Mouse (Mus musculus) lung, postnatal 0 days (tissue): ENCODE measurements around the gene Gadd45g. TPM values are rescaled to one million over a fixed set of nuclear protein-coding genes. Genes with fewer than 3 reads are reported as not detected.
"Not testable (repeated sequence)": the region's sequence is repeated elsewhere in the genome, so short reads cannot be mapped to it uniquely, and the experiment has no call there.

ENCODE experiments used
- ATAC-seq: fragments of 200-750 bp; cut with Nextera tagmentation; 2 replicates; pipeline ENCODE4 v1.8.0; 2017; ENCODE audit warnings: moderate library complexity
- DNase-seq: peaks from one replicate; pipeline ENCODE4 v3.0.0-alpha.2; 2016; ENCODE audit warnings: low spot score
- H3K27ac ChIP-seq: fragments of 300-500 bp; sonication (generic); 2 replicates; pipeline ENCODE4 v1.5.1; 2014; ENCODE audit warnings: antibody characterized with exemption, mild to moderate bottlenecking, low read length, mixed read lengths
- H3K27me3 ChIP-seq: fragments of 300-500 bp; sonication (generic); replicated peaks from 2 replicates; pipeline ENCODE4 v1.6.1; 2014; ENCODE audit warnings: low read length, mixed read lengths; ENCODE audit not compliant: insufficient read depth
- H3K36me3 ChIP-seq: fragments of 300-500 bp; sonication (generic); 2 replicates; pipeline ENCODE4 v1.6.1; 2014; ENCODE audit warnings: low read length, mixed read lengths; ENCODE audit not compliant: insufficient read depth
- H3K4me1 ChIP-seq: fragments of 300-500 bp; sonication (generic); 2 replicates; pipeline ENCODE4 v1.6.1; 2014; ENCODE audit warnings: antibody characterized with exemption, low read depth, low read length, mixed read lengths; ENCODE audit not compliant: insufficient read depth
- H3K4me2 ChIP-seq: fragments of 300-500 bp; sonication (generic); replicated peaks from 2 replicates; pipeline ENCODE4 v1.6.1; 2014; ENCODE audit warnings: low read depth, mild to moderate bottlenecking, low read length, moderate library complexity, mixed read lengths
- H3K4me3 ChIP-seq: fragments of 300-500 bp; sonication (generic); 2 replicates; pipeline ENCODE4 v1.5.1; 2014; ENCODE audit warnings: low read depth, low read length
- H3K9ac ChIP-seq: fragments of 300-500 bp; sonication (generic); replicated peaks from 2 replicates; pipeline ENCODE4 v1.6.1; 2014; ENCODE audit warnings: low read depth, mild to moderate bottlenecking
- H3K9me3 ChIP-seq: fragments of 300-500 bp; sonication (generic); 2 replicates; pipeline ENCODE4 v1.6.1; 2016; ENCODE audit warnings: low read length, mixed read lengths
- CTCF ChIP-seq: IDR thresholded peaks from 2 replicates; pipeline ENCODE4 v1.5.1; 2016; ENCODE audit warnings: antibody characterized with exemption, mild to moderate bottlenecking
- EP300 ChIP-seq: IDR thresholded peaks from 2 replicates; pipeline ENCODE4 v1.6.1; 2016; ENCODE audit warnings: antibody characterized with exemption, mild to moderate bottlenecking, control low read depth
- WGBS: fragments of 180-500 bp; shearing (Covaris S2); extraction: QIAGEN DNeasy Blood & Tissue Kit; methylation state at CpG from one replicate; pipeline ENCODE4 v1.1.7; 2014; 5-methylcytosine and 5-hydroxymethylcytosine counted together
- polyA plus RNA-seq: library from polyadenylated mRNA; unstranded; fragments of >200 nt; fragmentation: Nextera tagmentation; extraction: Ambion mirVana; gene quantifications from 2 replicates; pipeline ENCODE4 v1.2.1, GENCODE M21; 2015

Gene Gadd45g
- polyA plus RNA-seq, 1 experiment from 2014 or later, result 54.7 TPM

GRCm38 (mm10) chr13:51832491-51832890 lies 14.0 kb upstream of the Gadd45g start:
- no peak overlapping the region for H3K9ac ChIP-seq
- no peaks in the 10 kb centered on the region for H3K27me3 ChIP-seq
- no peak overlapping the region for H3K27ac ChIP-seq
- no peaks in the 10 kb centered on the region for H3K36me3 ChIP-seq
- 86% methylated on average over 6 of the region's 6 CpGs for WGBS
- 0 out of 2 replicates have a peak, but pooled peaks have one; percentile 3 for TF ChIP-seq CTCF
- TF ChIP-seq EP300, result no peak
- no peak overlapping the region for H3K4me2 ChIP-seq
- no peak overlapping the region for H3K4me3 ChIP-seq
- H3K9me3 ChIP-seq, result no peaks in the 10 kb centered on the region
- no peaks in the 10 kb centered on the region for H3K4me1 ChIP-seq
- ATAC-seq (no peak), DNase-seq (no peak)

DNA sequence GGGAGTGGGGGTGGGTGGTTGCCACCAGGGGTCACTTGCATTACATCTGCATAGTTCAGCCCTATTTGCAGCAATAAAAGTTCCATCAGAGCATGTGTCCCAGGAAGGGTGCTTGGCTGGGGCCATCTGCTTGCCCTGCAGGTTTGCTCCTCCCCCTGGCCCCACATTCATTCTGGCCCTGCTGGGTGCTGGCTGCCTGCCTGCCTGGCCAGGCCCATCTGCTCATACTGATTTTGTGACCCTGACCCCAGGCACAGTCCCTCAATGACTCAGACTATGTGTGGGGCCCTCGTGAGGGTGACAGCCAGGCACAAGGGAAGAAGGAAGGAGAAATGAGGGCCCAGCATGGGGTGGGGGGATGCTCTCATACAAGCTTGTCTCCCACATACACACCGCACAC lies 12.9 kb upstream of the Gadd45g start:
- Histone ChIP-seq H3K9ac (no peak overlapping the region), H3K9me3 (no peaks in the 10 kb centered on the region), H3K27me3 (no peaks in the 10 kb centered on the region), H3K4me2 (no peak overlapping the region), H3K4me3 (no peak overlapping the region), H3K27ac (no peak overlapping the region), H3K36me3 (no peaks in the 10 kb centered on the region), H3K4me1 (no peaks in the 10 kb centered on the region)
- WGBS, result 67% methylated on average over 2 of the region's 2 CpGs
- DNase-seq (no peak), ATAC-seq (no peak)
- TF ChIP-seq CTCF, result no peak
- TF ChIP-seq EP300, result no peak

DNA sequence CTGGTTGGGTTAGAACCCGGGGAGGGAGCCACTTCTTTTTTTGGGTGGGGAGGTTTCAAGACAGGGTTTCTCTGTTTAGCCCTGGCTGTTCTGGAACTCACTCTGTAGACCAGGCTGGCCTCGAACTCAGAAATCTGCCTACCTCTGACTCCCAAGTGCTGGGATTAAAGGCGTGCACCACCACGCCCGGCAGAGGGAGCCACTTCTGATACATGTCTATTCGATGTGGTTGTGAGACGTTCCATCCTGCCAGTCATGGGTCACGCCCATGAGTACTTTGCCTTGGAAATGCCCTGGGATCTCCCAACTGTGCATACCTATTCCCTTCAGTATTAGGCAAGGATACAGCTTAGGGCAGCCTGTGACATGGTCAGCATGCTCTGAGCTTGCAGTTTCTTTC lies 12.5 kb upstream of the Gadd45g start:
- 64% methylated on average over 8 of the region's 8 CpGs for WGBS
- not testable (repeated sequence) for ATAC-seq, H3K27me3 ChIP-seq, H3K9ac ChIP-seq, H3K4me3 ChIP-seq, H3K9me3 ChIP-seq, H3K4me2 ChIP-seq, H3K4me1 ChIP-seq, H3K27ac ChIP-seq, H3K36me3 ChIP-seq, DNase-seq
- TF ChIP-seq CTCF, result peak; percentile 35

DNA sequence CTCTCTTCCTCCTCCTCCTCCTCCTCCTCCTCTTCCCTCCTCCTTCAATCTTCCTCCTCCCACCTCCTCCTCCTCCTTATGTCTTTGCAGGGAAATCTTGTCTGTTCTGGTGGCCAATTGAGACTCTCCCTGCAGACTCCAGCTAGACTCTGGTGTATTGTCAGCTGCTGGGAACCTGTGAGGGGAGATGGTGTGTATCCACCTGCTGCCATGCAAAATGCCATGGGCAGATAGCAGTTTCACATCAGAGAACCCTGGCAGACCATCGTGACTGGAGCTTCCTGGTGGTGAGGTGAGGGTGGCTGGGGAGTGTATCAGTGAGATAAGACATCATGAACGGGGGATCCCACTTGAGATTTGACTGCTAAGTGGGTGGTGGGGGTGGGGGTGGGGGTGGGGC lies 12.0 kb upstream of the Gadd45g start:
- H3K4me3 ChIP-seq, result no peak overlapping the region
- no peaks in the 10 kb centered on the region for H3K4me1 ChIP-seq
- no peaks in the 10 kb centered on the region for H3K9me3 ChIP-seq
- WGBS, result 26% methylated on average over 2 of the region's 2 CpGs
- no peak for ATAC-seq
- TF ChIP-seq EP300 (no peak), CTCF (no peak)
- no peaks in the 10 kb centered on the region for H3K36me3 ChIP-seq
- no peak for DNase-seq
- H3K4me2 ChIP-seq, result no peak overlapping the region
- H3K9ac ChIP-seq, result no peak overlapping the region
- H3K27me3 ChIP-seq, result 0 out of 2 replicates have a peak, but pooled peaks cover 4% of the 10 kb centered on the region
- no peak overlapping the region for H3K27ac ChIP-seq

DNA sequence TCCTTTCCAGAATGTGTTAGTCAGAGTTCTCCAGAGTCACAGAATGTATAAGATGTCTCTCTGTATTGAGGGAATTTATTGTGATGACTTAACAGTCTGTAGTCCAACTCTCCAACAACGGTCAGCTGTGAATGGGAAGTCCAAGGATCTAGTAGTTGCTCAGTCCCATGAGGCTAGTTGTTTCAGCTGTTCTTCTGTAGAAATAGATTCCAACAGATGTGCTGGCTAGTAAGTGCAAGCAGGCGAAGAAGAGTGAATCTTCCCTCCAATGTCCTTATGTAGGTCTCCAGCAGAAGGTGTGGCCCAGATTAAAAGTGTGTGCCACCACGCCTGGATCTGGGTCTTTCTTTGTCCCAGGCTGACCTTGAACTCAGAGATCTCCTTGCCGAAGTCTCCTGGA lies 11.3 kb upstream of the Gadd45g start:
- H3K9me3 ChIP-seq, H3K4me2 ChIP-seq, H3K36me3 ChIP-seq, H3K4me1 ChIP-seq, H3K27ac ChIP-seq, DNase-seq, H3K27me3 ChIP-seq, H3K4me3 ChIP-seq, H3K9ac ChIP-seq, ATAC-seq: not testable (repeated sequence)
- 88% methylated on average over 4 of the region's 4 CpGs for WGBS

GRCm38 (mm10) chr13:51837402-51837801 lies 9.1 kb upstream of the Gadd45g start:
- H3K36me3 ChIP-seq, result no peaks in the 10 kb centered on the region
- H3K27me3 ChIP-seq, result 0 out of 2 replicates have a peak, but pooled peaks cover 4% of the 10 kb centered on the region
- no peak overlapping the region for H3K9ac ChIP-seq
- ATAC-seq (no peak), DNase-seq (no peak)
- H3K27ac ChIP-seq, result no peak overlapping the region
- TF ChIP-seq EP300, result no peak
- TF ChIP-seq CTCF, result no peak
- H3K4me1 ChIP-seq, result peaks cover under 1% of the 10 kb centered on the region; the same call in 1 of the 2 replicates
- WGBS, result 8% methylated on average over 5 of the region's 5 CpGs
- H3K4me2 ChIP-seq, result no peak overlapping the region
- H3K9me3 ChIP-seq, result no peaks in the 10 kb centered on the region
- no peak overlapping the region for H3K4me3 ChIP-seq
